Mouse (Mus musculus) embryonic facial prominence, embryonic 10.5 days (tissue): ENCODE data around the gene Samd15. TPM values are rescaled to one million over a fixed set of nuclear protein-coding genes. Genes with fewer than 3 reads are reported as not detected.

Experiments
- DNase-seq: peaks from one replicate; pipeline ENCODE4 v3.0.0-alpha.2; 2017; ENCODE audit warnings: low spot score
- H3K27ac ChIP-seq: fragments of 300-500 bp; sonication (generic); replicated peaks from 2 replicates; pipeline ENCODE4 v1.5.1; 2016; ENCODE audit warnings: mild to moderate bottlenecking
- H3K27me3 ChIP-seq: fragments of 300-500 bp; sonication (generic); replicated peaks from 2 replicates; pipeline ENCODE4 v1.6.1; 2016; ENCODE audit warnings: low read depth, mild to moderate bottlenecking; ENCODE audit not compliant: poor library complexity, severe bottlenecking
- H3K36me3 ChIP-seq: fragments of 300-500 bp; sonication (generic); replicated peaks from 2 replicates; pipeline ENCODE4 v1.6.1; 2016; ENCODE audit warnings: mild to moderate bottlenecking, moderate library complexity
- H3K4me1 ChIP-seq: fragments of 300-500 bp; sonication (generic); 2 replicates; pipeline ENCODE4 v1.6.1; 2016
- H3K4me3 ChIP-seq: fragments of 300-500 bp; sonication (generic); 2 replicates; pipeline ENCODE4 v1.5.1; 2016; ENCODE audit warnings: mild to moderate bottlenecking, moderate library complexity
- H3K9me3 ChIP-seq: fragments of 300-500 bp; sonication (generic); 2 replicates; pipeline ENCODE4 v1.6.1; 2016; ENCODE audit warnings: mild to moderate bottlenecking
- WGBS: fragments of 180-500 bp; shearing (Covaris S2); methylation state at CpG from one replicate; pipeline ENCODE4 v1.1.7; 2016; 5-methylcytosine and 5-hydroxymethylcytosine counted together
- polyA plus RNA-seq: library from polyadenylated mRNA; unstranded; fragments of >200 nt; fragmentation: Nextera tagmentation; extraction: Ambion mirVana; gene quantifications from 2 replicates; pipeline ENCODE4 v1.2.1, GENCODE M21; 2016

Samd15 gene
- polyA plus RNA-seq, 1 experiment from 2014 or later, result 1.5 TPM

DNA sequence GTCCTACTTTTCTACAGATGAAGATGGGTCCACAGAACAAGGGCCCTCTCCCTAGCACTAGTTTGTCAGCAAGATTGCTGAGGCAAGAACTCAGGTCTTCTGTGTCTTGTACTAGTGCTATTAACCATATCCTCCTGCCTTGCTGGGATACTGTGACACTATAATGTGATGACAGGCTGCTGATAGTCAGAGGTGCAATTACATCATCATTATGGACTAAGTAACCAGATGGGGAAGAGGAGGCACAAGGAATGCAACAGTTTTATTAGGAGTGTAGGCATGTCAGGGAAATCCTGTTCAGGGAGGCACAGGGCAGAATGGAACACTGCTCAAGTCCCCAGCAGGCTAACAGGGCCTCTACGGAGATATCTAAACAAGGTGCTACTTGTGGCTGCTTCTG lies 39.1 kb downstream of the Samd15 start, which contains the start of gene Noxred1:
Gene Noxred1 (minus strand): TSS at position 101 of the 400 bp plus-strand sequence.
- Histone ChIP-seq H3K27me3 (no peaks in the 10 kb centered on the region), H3K36me3 (peaks cover 51% of the 10 kb centered on the region), H3K4me1 (no peaks in the 10 kb centered on the region), H3K9me3 (no peaks in the 10 kb centered on the region), H3K4me3 (no peak within 1 kb of the TSS), H3K27ac (no peak within 1 kb of the TSS)
- 97% methylated on average over 1 of the region's 1 CpGs for WGBS
- no peak for DNase-seq

DNA sequence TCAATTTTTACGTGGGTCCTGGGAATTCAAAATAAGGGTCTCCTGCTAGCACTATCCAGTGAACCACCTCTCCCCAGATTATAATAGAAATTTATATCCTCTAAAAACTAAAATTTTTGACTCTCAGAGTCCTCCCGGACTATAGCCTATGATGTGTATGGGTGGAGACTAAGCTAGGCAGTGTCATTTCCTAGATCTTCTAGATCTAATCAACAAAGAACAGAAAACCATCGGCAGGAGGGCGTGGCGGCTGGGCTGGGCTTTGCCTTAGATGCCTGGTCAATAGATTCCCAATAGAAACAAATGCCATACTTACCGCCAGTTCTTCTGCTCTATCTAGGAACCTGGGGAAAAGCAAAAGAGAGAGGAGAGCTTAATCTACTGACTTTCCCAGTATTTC lies 50.6 kb downstream of the Samd15 start:
- no peaks in the 10 kb centered on the region for H3K4me1 ChIP-seq
- H3K4me3 ChIP-seq, result no peak overlapping the region
- H3K27me3 ChIP-seq, result no peaks in the 10 kb centered on the region
- no peaks in the 10 kb centered on the region for H3K9me3 ChIP-seq
- no peak overlapping the region for H3K27ac ChIP-seq
- 93% methylated on average over 6 of the region's 6 CpGs for WGBS
- no peak for DNase-seq
- peaks cover 95% of the 10 kb centered on the region for H3K36me3 ChIP-seq

GRCm38 (mm10) chr12:87253878-87254277 lies 54.4 kb downstream of the Samd15 start:
- WGBS, result 93% methylated on average over 6 of the region's 6 CpGs
- Histone ChIP-seq H3K27ac (no peak overlapping the region), H3K27me3 (no peaks in the 10 kb centered on the region), H3K9me3 (no peaks in the 10 kb centered on the region), H3K4me3 (no peak overlapping the region), H3K4me1 (no peaks in the 10 kb centered on the region), H3K36me3 (peaks cover 99% of the 10 kb centered on the region)
- no peak for DNase-seq

DNA sequence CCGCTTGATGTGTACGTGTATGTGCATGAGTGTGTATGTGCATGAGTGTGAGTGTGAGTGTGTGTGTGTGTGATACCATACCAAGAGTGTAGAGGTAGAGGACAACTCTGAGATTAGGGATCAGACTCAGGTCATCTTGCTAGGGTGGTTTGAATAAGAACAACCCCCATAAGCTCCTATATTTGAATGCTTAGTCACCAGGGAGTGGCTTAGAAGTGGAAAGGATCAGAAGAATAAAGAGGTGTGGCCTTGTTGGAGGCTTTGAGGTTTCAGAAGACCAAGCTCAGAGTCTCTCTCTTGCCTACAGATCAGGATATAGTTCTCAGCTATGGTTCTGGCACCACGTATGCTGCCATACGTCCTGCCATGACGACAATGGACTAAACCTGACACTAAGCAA lies 57.1 kb downstream of the Samd15 start:
- H3K27ac ChIP-seq, result no peak overlapping the region
- H3K9me3 ChIP-seq, result no peaks in the 10 kb centered on the region
- no peaks in the 10 kb centered on the region for H3K4me1 ChIP-seq
- no peak overlapping the region for H3K4me3 ChIP-seq
- H3K36me3 ChIP-seq, result peaks cover 99% of the 10 kb centered on the region
- 92% methylated on average over 5 of the region's 5 CpGs for WGBS
- no peaks in the 10 kb centered on the region for H3K27me3 ChIP-seq
- DNase-seq, result no peak

DNA sequence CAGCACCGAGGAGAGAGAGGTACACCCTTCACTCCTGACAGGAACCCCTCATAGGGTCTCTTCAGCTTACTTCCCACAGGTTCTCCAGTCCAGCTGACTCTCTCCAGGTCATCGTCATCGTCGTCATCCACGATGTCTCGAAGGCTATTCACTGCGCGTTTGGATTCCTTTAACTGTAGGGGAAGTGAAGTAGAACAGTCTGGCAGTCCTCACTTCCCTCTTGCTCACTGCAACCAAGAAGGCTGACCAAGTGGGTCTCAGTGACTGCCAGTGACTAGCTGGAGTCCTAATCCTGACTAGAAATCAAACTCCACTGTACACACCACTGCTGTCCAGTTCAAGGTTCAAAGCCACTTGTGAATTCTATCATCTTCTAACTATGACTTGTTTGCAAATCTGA lies 61.0 kb downstream of the Samd15 start:
- DNase-seq, result no peak
- Histone ChIP-seq H3K4me1 (peaks cover 9% of the 10 kb centered on the region), H3K4me3 (no peak overlapping the region), H3K9me3 (no peaks in the 10 kb centered on the region), H3K27me3 (no peaks in the 10 kb centered on the region), H3K36me3 (peaks cover 83% of the 10 kb centered on the region), H3K27ac (no peak overlapping the region)
- WGBS, result 95% methylated on average over 8 of the region's 8 CpGs

Other genes with a start within 250 kb of the Samd15 start
- 0.05 and 0.06 TPM in 2 replicates for gene Zdhhc22, start 209.3 kb upstream of the Samd15 start, polyA plus RNA-seq
- 0.13 and 0.25 TPM in 2 replicates for gene Tmem63c, start 178.4 kb upstream of the Samd15 start, polyA plus RNA-seq
- 0.12 and 0.18 TPM in 2 replicates for gene Ngb, start 97.2 kb upstream of the Samd15 start, polyA plus RNA-seq
- 31.7 and 33.2 TPM in 2 replicates for gene Gstz1, start 52.6 kb upstream of the Samd15 start, polyA plus RNA-seq
- gene Pomt2, start 51.8 kb upstream of the Samd15 start, polyA plus RNA-seq, result 14.3 and 14.9 TPM in 2 replicates
- gene Tmed8, start 731 bp downstream of the Samd15 start, polyA plus RNA-seq, result 2.7 and 2.9 TPM in 2 replicates
- 1.0 and 1.5 TPM in 2 replicates for gene Noxred1, start 39.0 kb downstream of the Samd15 start, polyA plus RNA-seq
- 54.9 and 56.5 TPM in 2 replicates for gene Vipas39, start 66.5 kb downstream of the Samd15 start, polyA plus RNA-seq
- 294 and 305 TPM in 2 replicates for gene Ahsa1, start 66.8 kb downstream of the Samd15 start, polyA plus RNA-seq
- 1.00 and 1.3 TPM in 2 replicates for gene Ism2, start 100.0 kb downstream of the Samd15 start, polyA plus RNA-seq
- 58.5 and 61.8 TPM in 2 replicates for gene Sptlc2, start 188.6 kb downstream of the Samd15 start, polyA plus RNA-seq
- gene Slirp, start 244.2 kb downstream of the Samd15 start, polyA plus RNA-seq, result 311 and 324 TPM in 2 replicates
- 69.6 and 76.0 TPM in 2 replicates for gene Alkbh1, start 244.3 kb downstream of the Samd15 start, polyA plus RNA-seq